Mouse (Mus musculus) liver, embryonic 16.5 days (tissue): ENCODE measurements around the gene Tlr7. TPM values are rescaled to one million over a fixed set of nuclear protein-coding genes. Genes with fewer than 3 reads are reported as not detected.
"Not testable (repeated sequence)": the region's sequence is repeated elsewhere in the genome, so short reads cannot be mapped to it uniquely, and the experiment has no call there.

Experiments used
- ATAC-seq: fragments of 200-750 bp; cut with Nextera tagmentation; 2 replicates; pipeline ENCODE4 v1.8.0; 2017; ENCODE audit warnings: low read depth, mild to moderate bottlenecking, moderate number of reproducible peaks, moderate library complexity
- H3K27ac ChIP-seq: fragments of 300-500 bp; sonication (generic); 2 replicates; pipeline ENCODE4 v1.5.1; 2014; ENCODE audit warnings: mild to moderate bottlenecking, low read length
- H3K27me3 ChIP-seq: fragments of 300-500 bp; sonication (generic); 2 replicates; pipeline ENCODE4 v1.6.1; 2014; ENCODE audit warnings: low read depth, low read length, mixed read lengths; ENCODE audit not compliant: control insufficient read depth, insufficient read depth
- H3K36me3 ChIP-seq: fragments of 300-500 bp; sonication (generic); 2 replicates; pipeline ENCODE4 v1.6.1; 2014; ENCODE audit warnings: mild to moderate bottlenecking; ENCODE audit not compliant: control insufficient read depth, insufficient read depth
- H3K4me1 ChIP-seq: fragments of 300-500 bp; sonication (generic); 2 replicates; pipeline ENCODE4 v1.6.1; 2014; ENCODE audit warnings: low read depth, low read length, mixed read lengths; ENCODE audit not compliant: control insufficient read depth
- H3K4me2 ChIP-seq: fragments of 300-500 bp; sonication (generic); 2 replicates; pipeline ENCODE4 v1.6.1; 2014; ENCODE audit warnings: low read depth, low read length, mixed read lengths
- H3K4me3 ChIP-seq: fragments of 300-500 bp; sonication (generic); 2 replicates; pipeline ENCODE4 v1.5.1; 2014; ENCODE audit warnings: low read depth, mild to moderate bottlenecking, low read length
- H3K9ac ChIP-seq: fragments of 300-500 bp; sonication (generic); 2 replicates; pipeline ENCODE4 v1.6.1; 2014; ENCODE audit warnings: low read depth, low read length
- H3K9me3 ChIP-seq: fragments of 300-500 bp; sonication (generic); replicated peaks from 2 replicates; pipeline ENCODE4 v1.6.1; 2016; ENCODE audit warnings: low read length; ENCODE audit not compliant: control insufficient read depth
- WGBS: fragments of 180-500 bp; shearing (Covaris S2); extraction: QIAGEN DNeasy Blood & Tissue Kit; methylation state at CpG from one replicate; pipeline ENCODE4 v1.1.7; 2014; ENCODE audit not compliant: insufficient replicate concordance; 5-methylcytosine and 5-hydroxymethylcytosine counted together
- polyA plus RNA-seq: library from polyadenylated mRNA; unstranded; fragments of >200 nt; fragmentation: Nextera tagmentation; extraction: Ambion mirVana; gene quantifications from 2 replicates; pipeline ENCODE4 v1.2.1, GENCODE M21; 2015

Tlr7 gene
- polyA plus RNA-seq, result 1.2 and 1.5 TPM in 2 replicates

DNA sequence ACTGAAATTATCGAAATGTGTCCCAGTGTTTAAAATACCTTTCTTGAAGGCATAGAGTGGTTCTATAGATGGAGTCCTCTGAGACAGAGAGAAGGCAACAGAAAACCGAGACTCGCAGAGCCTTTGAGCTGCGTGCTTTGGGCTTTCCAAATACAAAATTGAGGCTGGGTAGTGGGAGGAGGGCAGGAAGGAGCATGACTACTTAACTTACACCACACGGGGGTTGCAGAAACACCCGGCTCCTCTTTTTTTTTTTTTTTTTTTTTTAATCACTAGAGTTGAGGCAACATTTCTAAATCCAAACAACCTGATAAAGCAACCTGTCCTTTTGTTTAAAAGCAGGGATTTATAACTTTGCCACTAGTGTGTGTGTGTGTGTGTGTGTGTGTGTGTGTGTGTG is at the start of gene Tlr7:
TSS of gene Tlr7 (minus strand) at position 160 of the 400 bp plus-strand sequence.
- 46% methylated on average over 6 of the region's 6 CpGs for WGBS
- Histone ChIP-seq H3K27me3 (no peaks in the 10 kb centered on the region), H3K36me3 (no peaks in the 10 kb centered on the region), H3K9ac (no peak within 1 kb of the TSS), H3K4me3 (no peak within 1 kb of the TSS), H3K9me3 (no peaks in the 10 kb centered on the region), H3K27ac (no peak within 1 kb of the TSS), H3K4me1 (no peaks in the 10 kb centered on the region), H3K4me2 (0 out of 2 replicates have a peak within 1 kb of the TSS, but pooled peaks have one; percentile 9)
- no peak for ATAC-seq

GRCm38 (mm10) chrX:167380073-167380472 is 49.7 kb upstream of the Tlr7 start:
- no peaks in the 10 kb centered on the region for H3K4me1 ChIP-seq
- H3K27me3 ChIP-seq, result no peaks in the 10 kb centered on the region
- H3K9ac ChIP-seq, result no peak overlapping the region
- ATAC-seq, result no peak
- H3K27ac ChIP-seq, result no peak overlapping the region
- no peaks in the 10 kb centered on the region for H3K9me3 ChIP-seq
- H3K4me2 ChIP-seq, result no peak overlapping the region
- no peaks in the 10 kb centered on the region for H3K36me3 ChIP-seq
- no peak overlapping the region for H3K4me3 ChIP-seq
- WGBS, result 30% methylated on average over 4 of the region's 4 CpGs

DNA sequence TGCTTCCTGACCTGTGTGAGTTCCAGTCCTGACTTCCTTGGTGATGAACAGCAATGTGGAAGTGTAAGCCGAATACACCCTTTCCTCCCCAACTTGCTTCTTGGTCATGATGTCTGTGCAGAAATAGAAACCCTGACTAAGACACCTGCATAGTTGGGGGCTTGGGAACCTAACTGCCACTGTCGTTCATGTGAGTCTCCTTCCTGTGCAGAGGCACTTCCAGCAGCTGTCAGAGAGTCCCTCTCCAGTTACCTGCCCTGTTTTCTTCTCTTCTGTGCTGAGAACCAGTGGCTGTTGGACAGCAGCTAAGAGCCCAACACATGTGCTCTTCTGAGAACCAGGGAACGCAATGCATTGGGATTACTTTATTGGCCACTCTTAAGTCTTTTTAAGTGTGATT is 30.9 kb upstream of the Tlr7 start:
- not testable (repeated sequence) for H3K4me3 ChIP-seq, H3K9me3 ChIP-seq, H3K4me2 ChIP-seq, H3K36me3 ChIP-seq, ATAC-seq, H3K27ac ChIP-seq, H3K27me3 ChIP-seq, H3K4me1 ChIP-seq, H3K9ac ChIP-seq
- WGBS, result 70% methylated on average over 3 of the region's 3 CpGs

DNA sequence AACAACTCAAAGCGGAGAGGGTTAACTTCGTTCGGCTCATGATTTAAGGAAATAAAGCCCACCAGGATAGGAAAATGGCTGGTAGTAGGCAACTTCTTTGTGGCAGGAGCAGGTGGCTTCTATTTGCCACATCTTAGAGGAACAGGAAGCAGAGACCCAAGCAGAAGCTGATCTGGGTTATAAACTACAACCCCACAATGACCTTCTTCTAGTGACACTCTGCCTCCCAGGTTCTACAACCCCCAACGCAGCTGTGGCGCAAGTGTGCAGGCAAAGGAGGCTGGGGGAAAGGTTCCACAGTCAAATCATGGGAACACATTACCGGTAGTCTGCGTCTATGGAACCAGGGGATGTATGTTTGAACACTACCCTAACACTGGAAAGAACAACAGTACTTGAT is 29.3 kb upstream of the Tlr7 start:
- H3K9me3 ChIP-seq, result no peaks in the 10 kb centered on the region
- no peak overlapping the region for H3K4me3 ChIP-seq
- no peaks in the 10 kb centered on the region for H3K36me3 ChIP-seq
- WGBS, result 68% methylated on average over 7 of the region's 7 CpGs
- no peak overlapping the region for H3K4me2 ChIP-seq
- no peak overlapping the region for H3K9ac ChIP-seq
- H3K27me3 ChIP-seq, result no peaks in the 10 kb centered on the region
- no peaks in the 10 kb centered on the region for H3K4me1 ChIP-seq
- H3K27ac ChIP-seq, result no peak overlapping the region
- ATAC-seq, result no peak

- Histone ChIP-seq H3K9me3 (no peaks in the 10 kb centered on the region), H3K27ac (no peak overlapping the region), H3K36me3 (no peaks in the 10 kb centered on the region), H3K4me1 (no peaks in the 10 kb centered on the region), H3K4me2 (no peak overlapping the region), H3K27me3 (no peaks in the 10 kb centered on the region), H3K9ac (no peak overlapping the region), H3K4me3 (no peak overlapping the region)
- ATAC-seq, result no peak
- WGBS, result 32% methylated on average over 2 of the region's 2 CpGs
Observed at GRCm38 (mm10) chrX:167357415-167357814, 27.1 kb upstream of the Tlr7 start.

DNA sequence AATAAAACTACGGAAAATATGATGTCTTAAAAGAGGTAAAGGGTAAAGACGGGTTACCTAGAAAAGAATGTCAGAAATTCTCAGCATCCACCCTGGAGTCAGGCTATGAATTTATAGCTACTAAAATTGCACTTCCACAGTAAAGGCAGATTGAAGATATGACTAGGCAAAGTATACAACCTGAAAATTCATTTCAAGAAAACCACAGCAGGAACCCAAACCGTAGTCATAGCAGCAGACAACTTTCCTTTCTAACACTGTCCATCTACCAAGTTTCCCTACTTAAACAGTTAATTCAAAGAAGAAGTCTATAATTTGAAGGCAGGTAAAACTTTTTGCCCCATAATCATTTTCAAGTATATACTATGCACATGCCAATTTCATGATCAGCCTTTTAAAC is 25.6 kb upstream of the Tlr7 start:
- ATAC-seq, result no peak
- Histone ChIP-seq H3K27me3 (no peaks in the 10 kb centered on the region), H3K4me3 (no peak overlapping the region), H3K9ac (no peak overlapping the region), H3K27ac (no peak overlapping the region), H3K9me3 (no peaks in the 10 kb centered on the region), H3K36me3 (no peaks in the 10 kb centered on the region), H3K4me2 (no peak overlapping the region), H3K4me1 (no peaks in the 10 kb centered on the region)
- 65% methylated on average over 3 of the region's 3 CpGs for whole genome bisulfite sequencing

DNA sequence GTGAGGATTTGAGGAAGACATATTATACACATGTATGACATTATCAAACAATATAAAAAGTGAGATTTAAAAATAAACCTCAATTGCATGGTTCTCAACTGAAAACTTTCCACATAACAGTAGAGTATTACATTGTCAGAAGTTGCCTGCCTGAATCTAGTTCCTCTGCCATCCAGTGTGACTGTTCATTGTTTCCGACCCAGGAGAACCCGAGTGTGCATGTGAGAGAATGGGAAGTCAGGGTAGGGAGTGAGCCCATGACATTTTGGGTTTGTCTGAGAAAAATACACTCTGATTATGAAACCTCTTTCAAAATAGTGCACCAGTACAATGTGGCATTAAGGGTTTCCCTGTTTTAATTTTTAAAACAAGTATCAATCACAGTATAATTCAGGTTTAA is 23.3 kb upstream of the Tlr7 start:
- Histone ChIP-seq H3K9ac (no peak overlapping the region), H3K9me3 (no peaks in the 10 kb centered on the region), H3K4me3 (no peak overlapping the region), H3K27ac (no peak overlapping the region), H3K27me3 (no peaks in the 10 kb centered on the region), H3K4me2 (no peak overlapping the region), H3K36me3 (no peaks in the 10 kb centered on the region), H3K4me1 (no peaks in the 10 kb centered on the region)
- no peak for ATAC-seq
- WGBS, result 63% methylated on average over 2 of the region's 2 CpGs

DNA sequence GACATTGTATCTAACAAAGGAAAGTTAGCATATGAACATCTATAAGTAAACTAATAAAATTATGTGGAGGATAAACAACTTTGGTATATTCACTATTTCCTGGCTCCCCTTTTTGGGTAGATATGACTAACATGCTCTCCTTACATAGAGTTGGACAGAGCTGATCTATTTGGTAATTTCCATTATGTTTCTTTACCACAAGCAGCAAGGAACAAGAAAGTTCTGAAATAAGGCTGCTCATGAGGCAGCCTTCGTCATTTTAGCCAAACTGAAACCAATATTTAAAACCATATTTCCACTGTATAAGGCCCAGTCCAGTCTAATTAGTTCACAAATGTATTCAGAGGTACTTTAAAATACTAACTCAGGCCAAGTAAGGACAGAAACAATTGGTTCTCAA is 16.1 kb upstream of the Tlr7 start:
- no peaks in the 10 kb centered on the region for H3K4me1 ChIP-seq
- no peak overlapping the region for H3K4me2 ChIP-seq
- no peak for ATAC-seq
- H3K27me3 ChIP-seq, result no peaks in the 10 kb centered on the region; the same call in 1 of the 2 replicates
- H3K4me3 ChIP-seq, result no peak overlapping the region
- no peak overlapping the region for H3K9ac ChIP-seq
- H3K27ac ChIP-seq, result no peak overlapping the region
- 60% methylated on average over 1 of the region's 1 CpGs for WGBS
- no peaks in the 10 kb centered on the region for H3K9me3 ChIP-seq
- no peaks in the 10 kb centered on the region for H3K36me3 ChIP-seq

DNA sequence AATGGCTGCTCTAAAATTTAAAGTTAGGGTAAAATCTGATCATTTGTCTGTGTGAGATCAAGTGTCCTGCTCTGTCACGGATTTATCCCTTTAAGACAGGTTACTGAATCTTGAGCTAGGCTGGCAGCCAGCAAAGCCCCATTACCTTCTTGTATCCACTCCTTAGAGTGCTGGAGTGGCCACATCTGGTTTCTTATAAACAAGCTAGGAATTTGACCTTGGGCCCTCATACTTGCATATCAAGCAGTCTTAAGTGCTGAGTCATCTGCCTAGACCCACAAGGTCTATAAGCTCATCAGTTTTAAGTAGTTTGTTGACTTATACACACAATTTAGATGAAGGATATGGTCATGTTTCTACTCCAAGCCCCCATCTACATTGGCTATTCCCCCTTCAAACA is 14.0 kb upstream of the Tlr7 start:
- Histone ChIP-seq H3K27ac (no peak overlapping the region), H3K27me3 (no peaks in the 10 kb centered on the region; the same call in 1 of the 2 replicates), H3K4me2 (no peak overlapping the region), H3K4me1 (no peaks in the 10 kb centered on the region), H3K9ac (no peak overlapping the region), H3K36me3 (no peaks in the 10 kb centered on the region), H3K4me3 (no peak overlapping the region), H3K9me3 (no peaks in the 10 kb centered on the region)
- no peak for ATAC-seq
- 57% methylated on average over 1 of the region's 1 CpGs for whole genome bisulfite sequencing
